Mouse (Mus musculus) frontal cortex, postnatal 36 days (tissue): ENCODE data around the gene Rpl7a.
"Not testable (repeated sequence)": the region's sequence is repeated elsewhere in the genome, so short reads cannot be mapped to it uniquely, and the experiment has no call there.

ENCODE experiments used
- DNase-seq, 2 experiments: peaks; one replicate each; pipeline ENCODE4 v3.0.0; 2022; ENCODE audit warnings: low spot score in 2 of 2

The Rpl7a gene

DNA sequence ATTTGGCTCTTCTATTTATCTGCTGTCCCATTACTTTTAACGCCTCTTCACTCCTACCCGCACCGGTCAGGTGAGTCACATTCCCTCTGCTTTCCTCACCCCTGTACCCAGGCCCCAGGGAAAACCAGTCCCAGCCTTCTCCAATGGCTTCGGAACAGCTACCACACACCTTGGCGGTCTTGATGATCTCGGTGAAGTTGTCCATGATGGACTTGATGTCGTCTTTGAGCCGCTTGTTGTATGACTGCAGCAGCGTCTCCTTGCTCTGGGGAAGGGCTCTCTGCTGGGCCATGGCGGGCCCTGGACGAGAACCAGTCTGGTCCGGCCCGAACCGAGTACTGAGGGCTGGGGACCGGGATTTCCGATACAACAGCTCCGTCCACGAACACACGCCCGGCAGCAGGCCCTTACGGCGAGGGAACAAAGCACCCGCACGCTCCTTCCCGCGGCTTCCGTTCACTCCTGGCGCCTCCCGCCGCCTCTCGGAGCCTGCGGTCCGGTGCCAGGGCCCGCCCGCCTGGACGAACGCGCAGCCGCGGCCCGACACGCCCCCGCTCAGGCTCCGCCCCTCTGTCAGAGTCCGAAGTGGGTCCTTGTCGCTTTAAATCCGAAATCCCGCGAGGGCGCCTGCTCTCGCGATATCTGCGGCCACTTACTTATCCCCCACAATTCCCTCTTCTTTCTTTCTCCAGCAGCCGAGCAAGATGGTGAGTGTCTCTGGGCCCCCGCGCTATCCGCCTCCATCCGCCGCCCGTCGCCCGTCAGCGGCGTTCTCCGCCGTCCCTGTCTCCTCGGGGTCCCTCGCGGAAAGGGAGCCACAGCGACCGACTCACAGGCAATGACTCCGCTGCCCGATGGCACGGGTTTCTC, at the start of gene Rpl7a, which contains the start of gene Med22:
Rpl7a (plus strand) TSS at position 641 of the 870 bp plus-strand sequence.
Med22 (minus strand) TSS at position 554 of the 870 bp plus-strand sequence.
- peak; percentile 99 for DNase-seq

DNA sequence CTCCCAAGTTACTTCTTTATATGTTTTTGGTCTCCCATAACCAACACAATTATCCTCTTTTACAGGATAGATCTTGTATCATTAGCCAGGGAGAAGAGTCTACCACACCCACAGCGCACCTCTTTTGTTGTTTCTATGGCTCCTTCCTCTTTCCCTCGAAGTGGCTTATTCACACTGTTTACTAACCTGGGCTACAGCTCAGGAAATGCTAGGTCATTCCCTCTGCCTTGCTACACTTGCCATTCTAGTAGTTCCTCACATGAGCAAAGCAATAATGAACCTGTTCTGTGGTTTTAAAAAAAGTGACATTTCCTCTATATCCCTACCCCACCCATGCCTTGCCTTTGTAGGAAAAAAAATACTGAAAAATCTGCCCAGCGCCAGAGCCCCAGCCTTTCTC, 47.7 kb upstream of the Rpl7a start:
- no peak for DNase-seq

DNA sequence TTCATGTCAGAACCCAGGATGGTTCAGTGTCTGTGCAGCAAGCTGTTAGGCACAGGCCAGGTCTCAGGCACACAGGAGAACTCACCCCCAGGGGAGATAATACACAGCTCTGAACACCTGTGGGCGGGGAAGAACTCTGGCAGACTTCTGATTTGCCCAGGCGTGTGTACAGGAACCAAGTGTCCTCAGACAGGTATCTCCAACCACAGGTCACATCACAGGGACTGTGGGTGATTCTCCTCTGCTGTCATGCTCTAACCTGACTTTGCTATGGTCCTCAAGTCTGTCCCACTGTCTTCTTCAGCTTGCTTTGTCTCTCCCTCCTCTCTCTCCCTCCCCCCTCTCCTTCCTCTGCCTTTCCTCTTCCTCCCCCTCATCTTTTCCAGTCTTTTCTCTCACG, 45.7 kb upstream of the Rpl7a start, which contains the start of gene Abo:
Abo (minus strand) TSS at position 101 of the 400 bp plus-strand sequence.
- DNase-seq: no peak

DNA sequence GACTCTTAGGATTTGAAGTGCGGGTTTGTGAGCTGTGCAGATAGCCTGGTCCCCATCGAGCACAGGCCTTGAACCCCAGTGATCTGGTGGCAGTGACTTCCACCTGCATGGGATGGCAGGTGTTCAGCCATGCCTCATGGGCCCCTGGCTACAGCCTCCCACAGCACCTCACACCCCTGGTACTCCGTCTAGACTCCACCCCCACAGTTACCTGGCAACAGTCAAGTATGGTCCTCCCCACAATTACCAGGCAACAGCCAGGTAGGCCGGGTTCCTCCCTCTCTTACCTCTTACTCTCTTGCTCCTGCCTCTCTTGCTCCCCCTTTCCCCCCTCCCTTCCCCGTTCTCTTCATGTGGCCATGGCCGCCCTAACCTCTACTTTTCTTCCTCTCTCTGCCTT, 39.9 kb upstream of the Rpl7a start:
- DNase-seq: no peak

DNA sequence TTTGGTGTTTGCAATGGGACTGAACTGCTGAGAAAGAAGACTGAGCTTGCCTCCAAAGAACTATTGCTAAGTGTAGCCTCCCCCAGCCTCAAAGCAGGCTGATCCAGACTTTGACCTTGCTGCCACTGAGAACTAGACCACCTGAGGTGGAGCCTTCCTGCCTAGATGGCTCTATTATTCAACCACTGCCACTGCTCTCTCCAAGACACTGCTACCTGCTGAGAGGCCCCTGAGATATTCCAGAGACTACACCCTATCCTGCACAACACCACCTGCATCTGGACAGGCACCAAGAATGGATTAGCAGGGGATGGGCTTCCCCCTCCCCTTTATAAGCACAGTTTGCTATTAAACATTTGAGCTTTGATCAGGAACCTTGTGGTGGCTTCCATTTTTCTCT, 32.0 kb upstream of the Rpl7a start:
- DNase-seq: no peak

DNA sequence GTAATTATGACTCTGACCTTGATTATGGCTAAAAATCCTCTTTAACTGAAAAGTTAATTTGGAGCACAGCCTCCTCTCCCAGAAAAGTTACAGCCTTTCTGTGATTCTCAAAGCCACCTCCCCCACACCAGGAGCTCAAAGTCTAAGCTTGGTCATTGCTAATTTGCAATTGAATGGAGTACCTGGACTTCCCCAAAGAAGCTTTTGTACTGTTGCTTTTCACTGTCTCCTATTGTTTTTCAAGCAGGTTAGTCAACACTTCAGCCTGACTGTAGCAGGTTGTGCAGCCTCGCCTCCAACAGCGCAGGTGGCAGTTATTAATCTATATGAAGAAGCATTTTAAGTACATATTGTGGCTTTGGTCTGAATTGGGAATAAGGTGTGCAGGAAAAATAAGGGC, 25.0 kb upstream of the Rpl7a start:
- not testable (repeated sequence) for DNase-seq

DNA sequence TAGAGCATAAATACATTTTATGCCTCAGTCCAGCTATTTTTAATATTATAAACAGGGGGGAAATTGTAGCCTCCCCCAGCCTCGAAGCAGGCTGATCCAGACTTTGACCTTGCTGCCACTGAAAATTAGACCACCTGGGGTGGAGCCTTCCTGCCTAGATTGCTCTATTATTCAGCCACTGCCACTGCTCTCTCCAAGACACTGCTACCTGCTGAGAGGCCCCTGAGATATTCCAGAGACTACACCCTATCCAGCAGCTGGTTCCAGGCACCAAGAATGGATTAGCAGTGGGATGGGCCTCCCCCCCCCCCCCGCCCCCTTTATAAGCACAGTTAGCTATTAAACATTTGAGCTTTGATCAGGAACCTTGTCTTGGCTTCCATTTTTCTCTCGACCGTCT, 24.4 kb upstream of the Rpl7a start:
- DNase-seq: not testable (repeated sequence)

DNA sequence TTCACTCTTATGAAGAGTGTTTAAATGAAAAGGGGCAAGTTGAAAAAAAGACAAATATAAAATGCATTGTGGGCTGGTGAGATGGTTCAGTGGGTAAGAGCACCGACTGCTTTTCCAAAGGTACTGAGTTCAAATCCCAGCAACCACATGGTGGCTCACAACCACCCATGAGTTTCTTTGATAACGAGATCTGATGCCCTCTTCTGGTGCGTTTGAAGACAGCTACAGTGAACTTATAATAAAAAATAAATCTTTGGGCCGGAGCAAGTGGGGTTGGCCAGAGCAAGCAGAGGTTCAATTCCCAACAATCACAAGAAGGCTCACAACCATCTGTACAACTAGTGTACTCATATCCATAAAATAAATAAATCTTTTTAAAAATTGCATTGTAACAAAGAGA, 14.7 kb upstream of the Rpl7a start:
- DNase-seq: no peak

DNA sequence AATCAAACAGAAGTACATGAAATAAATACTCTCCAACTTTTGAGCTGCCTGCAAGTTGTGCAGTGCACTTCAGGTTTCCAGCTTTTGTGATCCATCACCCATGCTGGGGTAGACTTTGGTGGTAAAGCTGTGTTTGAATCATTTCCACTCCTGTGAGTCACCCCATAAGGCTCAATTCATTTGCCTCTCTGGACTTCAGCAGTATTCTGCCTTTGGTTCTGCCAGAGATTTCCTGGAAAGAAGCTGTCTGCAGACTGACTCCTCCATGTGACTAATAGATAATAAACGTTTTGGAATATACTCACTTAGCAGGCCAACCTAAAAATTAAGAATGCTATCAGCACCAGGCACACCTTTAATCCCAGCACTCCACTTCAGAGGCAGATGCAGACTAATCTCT, 9.8 kb upstream of the Rpl7a start:
- no peak for DNase-seq

DNA sequence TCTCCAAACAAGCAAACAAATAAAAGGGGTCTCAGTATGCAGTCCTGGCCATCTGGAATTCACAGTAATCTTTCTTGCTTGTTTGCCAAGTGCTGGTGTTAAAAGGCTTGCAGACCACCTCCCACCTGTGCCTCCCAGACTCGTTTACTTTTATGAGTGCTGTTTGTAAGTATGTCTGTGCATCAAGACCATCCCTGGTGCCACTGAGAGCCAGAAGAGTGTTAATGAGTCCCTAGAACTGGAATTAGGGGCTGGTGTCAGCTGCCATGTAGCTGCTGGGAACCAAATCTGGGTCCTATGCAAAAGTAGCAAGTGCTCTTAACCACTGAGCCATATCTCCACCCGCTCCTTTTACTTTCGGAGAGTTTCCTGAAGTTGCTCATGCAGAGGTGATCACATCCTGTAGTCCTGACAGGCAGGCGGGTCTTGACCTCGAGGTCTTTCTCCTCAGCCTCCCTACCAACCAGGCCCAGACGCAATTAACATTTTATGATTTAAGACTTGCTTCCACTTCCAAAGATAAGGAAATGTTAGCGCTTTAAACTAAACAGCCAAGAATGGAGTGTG, 8.6 kb upstream of the Rpl7a start:
- DNase-seq: no peak

DNA sequence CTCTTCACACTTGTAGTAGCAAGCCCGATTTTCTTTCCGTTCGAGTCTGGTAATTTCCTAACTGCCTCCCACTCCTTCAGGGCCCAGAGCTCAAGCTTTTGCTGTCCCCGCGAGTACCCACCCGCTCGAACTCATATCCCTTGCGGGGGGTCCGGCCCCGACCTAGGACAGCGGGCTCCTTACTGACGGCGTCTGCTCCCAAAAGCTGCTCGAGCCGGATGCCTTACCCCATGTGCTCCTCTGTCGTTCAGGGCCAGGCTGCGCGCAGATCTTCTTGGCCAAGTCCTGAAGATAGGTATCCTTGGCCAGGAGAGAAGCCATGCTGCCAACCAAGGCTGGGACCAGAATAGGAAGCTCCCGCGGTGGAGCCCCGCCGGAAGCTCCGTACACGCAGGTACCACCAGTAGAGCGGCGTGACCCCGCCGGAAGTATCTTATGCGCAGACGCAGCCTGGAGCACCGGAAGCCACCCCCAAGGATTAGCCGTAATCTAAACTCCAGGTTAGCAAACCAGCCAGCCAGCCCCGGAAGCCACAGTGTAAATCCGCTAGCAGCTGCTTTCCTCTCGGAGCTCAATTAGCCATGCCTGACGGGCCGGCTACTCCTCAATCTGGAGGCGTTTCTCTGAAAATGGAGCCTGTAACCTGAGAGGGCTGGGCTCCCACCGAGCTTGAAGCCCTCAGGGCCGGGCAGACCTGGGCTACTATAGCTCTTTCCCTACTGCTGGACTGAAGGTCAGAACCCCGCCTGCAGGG, 7.9 kb upstream of the Rpl7a start, which contains the start of gene Surf6:
Surf6 (minus strand) TSS at position 413 of the 754 bp plus-strand sequence.
- DNase-seq: peak; percentile 97 to 99

DNA sequence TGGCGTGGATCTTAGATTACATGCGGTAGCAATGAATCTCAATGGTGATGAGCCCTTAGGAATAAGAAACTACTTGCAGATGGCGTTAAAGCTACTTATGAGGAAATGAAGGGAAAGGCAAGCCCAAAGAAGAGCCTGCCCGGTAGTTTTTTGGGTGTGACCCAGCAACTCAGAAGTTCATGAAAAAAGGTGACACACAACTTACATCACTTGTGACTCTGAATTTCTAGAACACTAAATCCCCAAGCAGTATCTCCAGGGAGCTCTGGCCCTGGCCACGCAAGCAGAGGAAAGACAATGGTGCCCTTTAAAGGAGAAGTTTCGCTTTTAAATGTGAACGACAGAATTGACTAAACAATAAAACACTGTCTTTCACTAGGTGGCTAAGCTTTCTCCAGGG, 7.3 kb upstream of the Rpl7a start:
- DNase-seq: no peak

DNA sequence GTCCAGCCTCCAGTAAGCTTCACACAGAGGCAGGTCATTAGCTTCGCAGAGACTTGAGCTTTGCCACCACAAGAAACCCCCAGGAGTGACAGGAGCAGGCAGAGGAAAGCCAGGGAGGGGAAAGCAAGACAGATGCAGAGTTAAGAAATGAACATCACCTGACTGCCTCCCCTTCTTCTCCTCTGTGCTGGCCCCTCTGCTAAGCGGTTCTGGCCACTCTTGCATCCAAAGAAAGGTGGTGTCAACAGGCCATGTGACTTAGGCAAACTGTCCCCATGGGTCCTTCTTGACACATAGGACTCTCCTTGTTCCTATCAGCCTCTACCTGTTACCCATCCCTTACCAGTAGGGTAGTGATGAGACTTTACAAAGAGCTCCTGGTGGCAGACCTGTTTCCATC, 4.6 kb upstream of the Rpl7a start:
- DNase-seq: no peak

DNA sequence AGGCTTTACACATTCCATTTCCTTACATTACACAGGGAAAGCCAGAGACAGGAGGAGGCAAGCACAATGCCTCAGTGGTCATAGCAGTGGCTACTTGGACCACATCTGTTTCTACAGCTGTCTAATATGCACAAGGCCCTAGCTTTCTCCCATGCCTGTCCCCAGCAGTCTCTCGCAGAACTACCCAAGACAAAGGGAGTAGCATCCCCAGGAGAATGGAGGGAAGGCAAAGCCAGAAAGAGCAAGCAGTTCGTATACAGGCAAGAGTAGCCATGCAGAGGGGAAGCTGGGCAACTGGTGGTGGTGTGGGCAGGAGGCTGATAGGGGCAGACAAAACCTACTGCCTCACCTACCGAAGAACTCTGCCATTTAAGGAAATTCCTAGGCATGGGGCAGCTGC, 4.1 kb upstream of the Rpl7a start:
- DNase-seq: no peak

DNA sequence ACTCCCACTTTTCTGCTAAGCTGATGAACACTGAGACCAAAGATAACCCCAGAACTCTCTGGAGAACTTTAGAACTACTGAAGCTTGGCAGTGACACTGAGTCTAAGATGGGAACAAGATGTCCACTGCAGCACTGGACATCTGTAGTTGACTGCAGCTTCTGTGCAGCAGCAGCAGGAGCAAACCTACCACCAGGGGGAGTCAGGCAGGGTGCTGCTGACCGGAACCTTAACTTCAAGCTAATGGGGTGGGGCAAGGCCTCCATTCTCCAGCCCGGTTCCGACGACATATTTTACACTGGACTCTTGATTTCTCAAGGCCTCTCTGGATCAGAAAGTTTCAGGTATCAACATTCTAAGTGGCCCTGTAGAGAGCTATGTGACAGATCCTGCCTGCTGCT, 3.5 kb upstream of the Rpl7a start:
- DNase-seq: no peak

DNA sequence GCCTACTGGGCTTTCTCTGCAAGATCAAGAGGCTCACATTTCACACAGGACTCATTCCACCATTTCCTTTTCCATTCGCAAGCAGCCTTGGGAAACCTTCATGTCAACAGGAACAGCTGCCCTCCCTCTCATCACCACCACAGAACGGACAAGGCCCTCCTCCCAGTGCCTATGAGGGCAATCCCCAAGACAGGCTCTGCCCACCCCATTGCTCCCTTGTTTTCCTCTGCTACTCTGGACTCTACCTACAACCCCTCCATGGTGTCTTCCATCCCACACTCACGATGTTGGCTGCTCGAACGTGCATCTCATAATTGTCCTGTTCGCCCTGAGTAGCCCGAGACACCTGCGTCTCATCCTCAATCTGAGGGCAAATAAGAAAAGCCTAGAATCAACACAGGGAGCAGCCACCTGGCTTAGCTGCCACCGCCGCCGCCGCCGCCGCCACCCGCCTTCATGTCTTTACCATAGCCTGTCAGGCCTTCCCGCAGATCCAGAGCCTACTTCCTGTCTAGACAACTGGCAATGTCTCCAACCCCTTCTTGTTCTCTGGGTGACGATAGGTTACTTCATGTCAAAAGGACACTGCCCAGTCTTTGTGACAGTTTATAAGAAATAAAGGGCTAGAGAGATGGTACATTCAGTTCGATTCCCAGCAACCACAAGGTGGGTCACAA, 1.7 kb upstream of the Rpl7a start:
- DNase-seq: no peak

DNA sequence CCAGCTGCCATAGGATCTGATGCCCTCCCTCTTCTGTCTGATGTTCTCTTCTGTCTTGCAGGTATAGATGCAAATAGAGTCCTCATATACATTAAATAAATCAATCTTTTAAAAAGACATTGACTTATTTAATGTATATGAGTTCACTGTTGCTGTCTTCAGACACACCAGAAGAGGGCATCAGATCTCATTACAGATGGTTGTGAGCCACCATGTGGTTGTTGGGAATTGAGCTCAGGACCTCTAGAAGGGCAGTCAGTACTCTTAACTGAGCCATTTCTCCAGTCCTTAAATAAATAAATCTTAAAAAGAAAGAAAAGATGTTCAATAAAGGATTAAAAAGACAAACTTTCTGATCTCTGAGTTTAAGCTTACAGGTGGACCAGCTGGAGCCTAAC, 1.2 kb upstream of the Rpl7a start:
- no peak for DNase-seq

DNA sequence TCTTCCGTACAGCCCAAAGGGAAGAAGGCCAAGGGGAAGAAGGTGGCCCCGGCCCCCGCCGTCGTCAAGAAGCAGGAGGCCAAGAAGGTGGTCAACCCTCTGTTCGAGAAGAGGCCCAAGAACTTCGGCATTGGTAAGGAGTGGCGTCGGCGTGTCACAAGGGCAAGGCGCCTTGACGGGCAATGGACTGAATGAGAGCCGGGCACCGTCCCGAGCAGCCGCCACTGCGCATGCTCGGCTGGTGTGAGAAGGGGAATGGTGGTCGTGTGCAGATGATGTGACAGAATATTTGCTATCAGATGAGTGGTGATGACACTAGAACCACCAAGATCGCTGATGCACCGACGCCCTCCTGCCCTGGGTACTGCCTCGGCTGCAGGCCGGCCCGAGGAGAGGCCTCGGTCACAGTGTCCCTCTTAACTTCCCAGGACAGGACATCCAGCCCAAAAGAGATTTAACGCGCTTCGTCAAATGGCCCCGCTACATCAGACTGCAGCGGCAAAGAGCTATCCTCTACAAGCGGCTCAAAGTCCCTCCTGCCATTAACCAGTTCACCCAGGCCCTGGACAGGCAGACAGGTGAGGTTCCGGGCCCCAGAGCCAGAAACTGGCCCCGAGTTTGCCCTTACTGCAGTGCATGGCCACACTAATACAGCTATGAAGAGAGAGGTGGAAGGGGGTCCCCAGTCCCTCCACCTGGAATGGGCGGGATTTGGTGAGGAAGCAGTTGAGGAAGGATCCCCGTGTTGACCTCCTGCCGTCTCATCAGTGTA, 616 bp downstream of the Rpl7a start:
- peak in 1 of 2 experiments; percentile 60 for DNase-seq

DNA sequence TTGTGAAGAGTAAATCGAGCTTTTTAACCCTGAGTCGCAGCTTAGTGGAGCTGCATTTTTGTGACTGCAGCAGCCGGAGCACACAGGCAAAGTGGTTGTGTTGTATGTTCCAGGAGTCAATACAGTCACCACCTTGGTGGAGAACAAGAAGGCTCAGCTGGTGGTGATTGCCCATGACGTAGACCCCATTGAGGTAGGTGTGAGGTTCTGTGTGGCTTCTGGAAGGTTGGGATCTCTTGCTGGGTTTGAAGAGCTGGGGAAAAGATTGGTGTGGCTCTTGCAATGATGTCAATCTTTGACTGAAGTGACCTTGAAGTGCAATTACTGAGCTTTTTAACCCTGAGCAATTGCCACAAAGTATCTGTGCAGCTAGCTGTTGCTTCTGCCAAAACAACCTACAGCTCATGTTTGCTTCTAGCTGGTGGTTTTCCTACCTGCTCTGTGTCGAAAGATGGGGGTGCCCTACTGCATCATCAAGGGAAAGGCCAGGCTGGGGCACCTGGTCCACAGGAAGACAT, 1.7 kb downstream of the Rpl7a start:
- DNase-seq: no peak

DNA sequence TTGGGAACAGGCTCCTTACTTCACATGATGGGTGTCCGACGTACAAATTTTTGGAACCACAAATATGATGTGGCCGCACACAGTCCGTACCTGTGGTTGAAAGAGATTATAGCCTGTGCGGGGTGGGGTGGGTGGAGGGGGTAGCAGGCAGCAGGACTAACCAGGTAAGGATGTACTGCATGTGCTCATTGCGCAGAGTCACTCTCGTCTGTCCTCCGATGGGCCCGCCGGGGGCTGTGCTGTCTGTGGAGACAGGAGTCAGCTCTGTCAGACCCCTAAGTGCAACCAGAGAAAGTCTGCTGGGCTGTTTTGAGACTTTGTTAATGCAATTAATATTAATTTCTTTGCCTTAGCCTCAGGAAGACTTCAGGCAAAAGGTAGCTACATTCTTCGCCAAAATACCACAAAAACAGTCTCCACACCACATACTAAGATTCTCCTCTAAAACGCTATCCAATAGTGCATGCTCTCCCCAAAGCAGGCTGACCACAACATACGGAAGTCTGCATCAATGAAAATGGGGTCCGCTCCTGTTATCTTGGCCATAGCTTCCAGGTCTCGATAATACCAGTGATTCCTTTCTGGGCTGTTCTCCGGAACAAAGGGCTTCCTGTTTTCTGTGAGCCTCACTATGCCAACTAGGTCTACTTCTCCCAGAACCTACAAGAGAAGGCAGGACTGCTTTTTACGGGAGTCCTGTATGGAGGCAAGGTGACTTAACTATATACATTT, 3.0 kb downstream of the Rpl7a start:
- no peak for DNase-seq
